Mouse (Mus musculus) lung, postnatal 0 days (tissue): Measurements from ENCODE around the gene Hacl1.

ENCODE experiments used
- CTCF ChIP-seq: IDR thresholded peaks from 2 replicates; pipeline ENCODE4 v1.5.1; 2016; ENCODE audit warnings: antibody characterized with exemption, mild to moderate bottlenecking
- EP300 ChIP-seq: IDR thresholded peaks from 2 replicates; pipeline ENCODE4 v1.6.1; 2016; ENCODE audit warnings: antibody characterized with exemption, mild to moderate bottlenecking, control low read depth

DNA sequence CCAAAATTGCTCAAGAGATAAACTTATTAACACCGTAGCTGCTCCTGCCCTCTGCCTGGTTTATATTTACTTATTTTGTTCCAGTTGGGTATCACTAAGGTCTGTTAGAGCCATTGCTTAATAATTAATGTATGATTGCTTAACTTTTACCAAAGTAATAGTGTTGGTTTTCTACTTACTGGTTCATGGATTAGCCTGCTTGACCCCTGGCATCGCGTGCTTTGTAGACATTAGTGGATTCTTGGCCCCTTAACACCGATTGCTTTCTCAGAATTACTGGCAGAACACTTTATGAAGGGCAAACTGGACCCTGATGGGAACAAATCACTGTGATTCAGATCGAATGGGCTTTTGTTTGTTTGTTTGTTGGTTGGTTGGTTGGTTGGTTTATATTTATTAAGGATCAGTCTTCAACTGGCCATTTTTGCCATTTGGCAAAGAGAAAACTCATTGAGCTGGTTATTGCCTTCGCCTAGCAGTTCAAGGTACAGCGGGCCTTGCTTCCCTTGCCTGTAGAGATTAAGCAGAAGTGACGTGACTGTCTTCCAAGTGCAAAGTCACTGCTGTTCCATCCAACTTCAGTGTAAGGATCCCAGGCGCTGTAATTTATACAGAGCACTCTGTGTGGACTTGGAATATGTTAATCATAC is 545 bp upstream of the Hacl1 start:
- TF ChIP-seq EP300 (no peak), CTCF (no peak)
